Mouse (Mus musculus) stomach, embryonic 16.5 days (tissue): ENCODE measurements around the gene Nuf2. TPM values are rescaled to one million over a fixed set of nuclear protein-coding genes. Genes with fewer than 3 reads are reported as not detected.
"Not testable (repeated sequence)": the region's sequence is repeated elsewhere in the genome, so short reads cannot be mapped to it uniquely, and the experiment has no call there.

Experiments
- ATAC-seq: fragments of 200-750 bp; cut with Nextera tagmentation; 2 replicates; pipeline ENCODE4 v1.8.0; 2017; ENCODE audit warnings: moderate number of reproducible peaks, moderate TSS enrichment; ENCODE audit not compliant: insufficient read depth, low FRiP score
- H3K27ac ChIP-seq: fragments of 300-500 bp; sonication (generic); 2 replicates; pipeline ENCODE4 v1.5.1; 2014; ENCODE audit warnings: low read length
- H3K27me3 ChIP-seq: fragments of 300-500 bp; sonication (generic); 2 replicates; pipeline ENCODE4 v1.6.1; 2014; ENCODE audit warnings: low read length, control low read depth, mixed read lengths; ENCODE audit not compliant: control insufficient read depth, insufficient read depth
- H3K36me3 ChIP-seq: fragments of 300-500 bp; sonication (generic); 2 replicates; pipeline ENCODE4 v1.6.1; 2014; ENCODE audit warnings: low read length; ENCODE audit not compliant: control insufficient read depth, insufficient read depth
- H3K4me1 ChIP-seq: fragments of 300-500 bp; sonication (generic); 2 replicates; pipeline ENCODE4 v1.6.1; 2014; ENCODE audit warnings: low read length, control low read depth, mixed read lengths; ENCODE audit not compliant: control insufficient read depth, insufficient read depth
- H3K4me2 ChIP-seq: fragments of 300-500 bp; sonication (generic); 2 replicates; pipeline ENCODE4 v1.6.1; 2014; ENCODE audit warnings: low read depth, low read length, mixed read lengths
- H3K4me3 ChIP-seq: fragments of 300-500 bp; sonication (generic); replicated peaks from 2 replicates; pipeline ENCODE4 v1.5.1; 2014; ENCODE audit warnings: mild to moderate bottlenecking, low read length
- H3K9ac ChIP-seq: fragments of 300-500 bp; sonication (generic); 2 replicates; pipeline ENCODE4 v1.6.1; 2014; ENCODE audit warnings: low read length
- H3K9me3 ChIP-seq: fragments of 300-500 bp; sonication (generic); replicated peaks from 2 replicates; pipeline ENCODE4 v1.6.1; 2016; ENCODE audit warnings: low read length, control low read depth; ENCODE audit not compliant: control insufficient read depth
- WGBS: fragments of 180-500 bp; shearing (Covaris S2); extraction: QIAGEN DNeasy Blood & Tissue Kit; methylation state at CpG from one replicate; pipeline ENCODE4 v1.1.7; 2014; 5-methylcytosine and 5-hydroxymethylcytosine counted together
- polyA plus RNA-seq: library from polyadenylated mRNA; unstranded; fragments of >200 nt; fragmentation: Nextera tagmentation; extraction: Ambion mirVana; gene quantifications from 2 replicates; pipeline ENCODE4 v1.2.1, GENCODE M21; 2015

Nuf2 gene
- polyA plus RNA-seq, 1 experiment from 2014 or later = 42.7 TPM

GRCm38 (mm10) chr1:169526006-169526680 lies 5.1 kb downstream of the Nuf2 start:
- WGBS = 88% methylated on average over 5 of the region's 5 CpGs
- Histone ChIP-seq H3K9ac (no peak overlapping the region), H3K27ac (no peak overlapping the region), H3K4me2 (no peak overlapping the region), H3K4me3 (no peak overlapping the region), H3K36me3 (peaks cover 4% of the 10 kb centered on the region), H3K9me3 (no peaks in the 10 kb centered on the region), H3K27me3 (no peaks in the 10 kb centered on the region), H3K4me1 (peaks cover 8% of the 10 kb centered on the region; the same call in 1 of the 2 replicates)
- ATAC-seq = no peak

- H3K36me3 ChIP-seq = peaks cover 16% of the 10 kb centered on the region
- no peaks in the 10 kb centered on the region for H3K4me1 ChIP-seq
- no peak overlapping the region for H3K27ac ChIP-seq
- ATAC-seq = no peak
- H3K9ac ChIP-seq = no peak overlapping the region
- H3K27me3 ChIP-seq = no peaks in the 10 kb centered on the region
- 89% methylated on average over 11 of the region's 11 CpGs for WGBS
- no peak overlapping the region for H3K4me3 ChIP-seq
- H3K9me3 ChIP-seq = no peaks in the 10 kb centered on the region
- no peak overlapping the region for H3K4me2 ChIP-seq
These were observed 11.9 kb downstream of the Nuf2 start for GRCm38 (mm10) chr1:169519337-169519736.

GRCm38 (mm10) chr1:169517899-169518517 lies 13.3 kb downstream of the Nuf2 start:
- not testable (repeated sequence) for H3K4me3 ChIP-seq, ATAC-seq, H3K27ac ChIP-seq, H3K9ac ChIP-seq, H3K9me3 ChIP-seq, H3K27me3 ChIP-seq, H3K4me1 ChIP-seq, H3K4me2 ChIP-seq
- peaks cover 14% of the 10 kb centered on the region for H3K36me3 ChIP-seq
- 97% methylated on average over 7 of the region's 7 CpGs for WGBS

GRCm38 (mm10) chr1:169517376-169517892 lies 13.8 kb downstream of the Nuf2 start:
- peaks cover 14% of the 10 kb centered on the region for H3K36me3 ChIP-seq
- WGBS = 95% methylated on average over 8 of the region's 8 CpGs

GRCm38 (mm10) chr1:169506354-169506753 lies 24.9 kb downstream of the Nuf2 start:
- H3K9ac ChIP-seq = no peak overlapping the region
- ATAC-seq = no peak
- H3K27me3 ChIP-seq = no peaks in the 10 kb centered on the region
- no peaks in the 10 kb centered on the region for H3K9me3 ChIP-seq
- H3K27ac ChIP-seq = no peak overlapping the region
- no peaks in the 10 kb centered on the region for H3K4me1 ChIP-seq
- no peak overlapping the region for H3K4me2 ChIP-seq
- peaks cover 4% of the 10 kb centered on the region for H3K36me3 ChIP-seq
- H3K4me3 ChIP-seq = no peak overlapping the region
- 82% methylated on average over 6 of the region's 6 CpGs for WGBS

More at GRCm38 (mm10) chr1:169517376-169517892, 13.8 kb downstream of the Nuf2 start:
- Histone ChIP-seq H3K4me2 (no peak overlapping the region), H3K9ac (no peak overlapping the region), H3K4me1 (no peaks in the 10 kb centered on the region), H3K4me3 (no peak overlapping the region), H3K27me3 (no peaks in the 10 kb centered on the region), H3K9me3 (no peaks in the 10 kb centered on the region), H3K27ac (no peak overlapping the region)
- ATAC-seq = no peak

GRCm38 (mm10) chr1:169502876-169503275 lies 28.4 kb downstream of the Nuf2 start:
- no peak overlapping the region for H3K4me2 ChIP-seq
- no peak overlapping the region for H3K9ac ChIP-seq
- peaks cover 12% of the 10 kb centered on the region for H3K36me3 ChIP-seq
- no peaks in the 10 kb centered on the region for H3K4me1 ChIP-seq
- H3K27me3 ChIP-seq = no peaks in the 10 kb centered on the region
- H3K4me3 ChIP-seq = no peak overlapping the region
- no peaks in the 10 kb centered on the region for H3K9me3 ChIP-seq
- no peak overlapping the region for H3K27ac ChIP-seq
- 91% methylated on average over 3 of the region's 3 CpGs for whole genome bisulfite sequencing
- no peak for ATAC-seq

- Histone ChIP-seq H3K36me3 (peaks cover 11% of the 10 kb centered on the region; the same call in 1 of the 2 replicates), H3K9me3 (no peaks in the 10 kb centered on the region), H3K4me2 (no peak overlapping the region), H3K9ac (no peak overlapping the region), H3K4me3 (no peak overlapping the region), H3K27ac (no peak overlapping the region), H3K27me3 (no peaks in the 10 kb centered on the region), H3K4me1 (no peaks in the 10 kb centered on the region)
- WGBS = 61% methylated on average over 8 of the region's 8 CpGs
- ATAC-seq = no peak
These were observed 35.6 kb downstream of the Nuf2 start for GRCm38 (mm10) chr1:169495621-169496020.

GRCm38 (mm10) chr1:169491561-169491960 lies 39.7 kb downstream of the Nuf2 start:
- Histone ChIP-seq H3K4me3 (no peak overlapping the region), H3K36me3 (no peaks in the 10 kb centered on the region), H3K9ac (no peak overlapping the region), H3K9me3 (no peaks in the 10 kb centered on the region), H3K27ac (no peak overlapping the region), H3K4me1 (no peaks in the 10 kb centered on the region), H3K27me3 (no peaks in the 10 kb centered on the region), H3K4me2 (no peak overlapping the region)
- ATAC-seq = no peak
- 60% methylated on average over 1 of the region's 1 CpGs for WGBS

GRCm38 (mm10) chr1:169485408-169485885 lies 45.8 kb downstream of the Nuf2 start:
- 63% methylated on average over 6 of the region's 6 CpGs for WGBS
- H3K9ac ChIP-seq = no peak overlapping the region

More at GRCm38 (mm10) chr1:169485408-169485885, 45.8 kb downstream of the Nuf2 start:
- Histone ChIP-seq H3K4me2 (no peak overlapping the region), H3K36me3 (no peaks in the 10 kb centered on the region), H3K4me3 (no peak overlapping the region), H3K9me3 (no peaks in the 10 kb centered on the region), H3K27me3 (no peaks in the 10 kb centered on the region), H3K4me1 (no peaks in the 10 kb centered on the region; the same call in 1 of the 2 replicates), H3K27ac (no peak overlapping the region)
- no peak for ATAC-seq
